Mouse (Mus musculus): ENCODE data around the gene Gab1.
A peak's percentile ranks its signal among the peaks of the same experiment; 100 is the strongest.

Gab1 gene

DNA sequence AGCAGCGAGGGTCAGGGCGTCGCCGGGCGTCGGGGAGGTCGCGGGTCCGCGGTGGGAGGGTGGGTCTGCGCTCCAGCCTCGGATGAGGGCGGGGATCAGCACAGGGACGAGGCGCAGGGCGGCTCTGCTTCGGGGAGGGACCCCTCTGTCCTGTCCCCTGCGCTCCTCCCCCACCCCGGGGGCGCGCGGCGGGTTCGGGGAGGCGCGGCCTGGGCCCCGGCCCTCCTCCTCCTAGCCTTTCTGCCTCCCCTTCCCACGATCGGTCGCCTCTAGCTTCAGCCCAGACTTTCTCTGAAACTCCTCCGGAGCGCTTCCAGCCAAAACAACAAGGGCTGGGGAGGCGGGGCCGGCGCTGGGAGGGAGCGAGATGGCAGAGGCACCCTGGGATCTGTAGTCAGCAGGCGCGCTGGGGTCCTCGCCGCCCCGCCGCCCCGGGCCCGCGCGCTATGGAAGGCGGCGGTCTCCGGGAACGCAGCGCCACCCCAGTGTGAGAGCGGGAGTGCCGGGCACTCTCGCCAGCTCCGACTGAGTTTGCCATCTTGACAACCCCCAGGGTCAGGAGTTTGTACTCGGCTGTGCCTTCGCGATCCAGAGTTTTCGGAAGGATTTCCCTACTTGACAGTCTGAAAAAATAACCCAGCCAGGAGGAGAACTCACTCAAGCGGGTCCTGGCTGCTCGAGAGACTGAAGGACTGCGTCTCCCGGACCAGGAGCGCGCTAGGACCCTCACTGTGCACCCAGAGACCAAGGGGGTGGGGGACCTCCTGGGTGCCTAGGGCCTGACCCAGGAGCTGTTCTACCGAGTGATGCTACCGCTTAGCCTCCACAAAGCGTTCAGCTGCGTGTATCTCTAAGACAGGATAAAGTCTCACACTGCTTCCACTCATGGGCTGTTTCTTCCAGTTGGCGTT is at the start of gene Gab1:
TSS of gene Gab1 (minus strand) at position 324 of the 911 bp plus-strand sequence.
- DNase-seq, result peak; percentile 90 to 91

DNA sequence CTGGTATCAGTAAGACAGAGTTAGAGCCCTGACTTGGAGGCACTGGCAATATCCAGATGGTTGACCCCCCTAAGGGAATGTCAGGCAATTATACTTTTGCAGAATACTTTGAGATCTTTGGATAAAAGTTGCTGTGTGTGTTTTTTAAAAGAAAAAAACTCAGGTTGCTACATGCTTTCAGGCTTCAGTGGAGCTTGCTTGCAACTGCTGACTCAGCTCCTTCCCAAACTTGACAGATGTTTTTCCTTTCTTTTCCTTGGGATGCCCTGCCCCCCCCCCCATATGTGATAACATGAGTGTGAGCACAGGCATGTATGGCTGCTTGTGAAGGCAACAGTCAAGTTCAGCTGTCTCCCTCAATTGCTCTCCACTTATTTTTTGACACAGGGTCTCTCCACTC is 48.5 kb upstream of the Gab1 start:
- DNase-seq, result no peak

DNA sequence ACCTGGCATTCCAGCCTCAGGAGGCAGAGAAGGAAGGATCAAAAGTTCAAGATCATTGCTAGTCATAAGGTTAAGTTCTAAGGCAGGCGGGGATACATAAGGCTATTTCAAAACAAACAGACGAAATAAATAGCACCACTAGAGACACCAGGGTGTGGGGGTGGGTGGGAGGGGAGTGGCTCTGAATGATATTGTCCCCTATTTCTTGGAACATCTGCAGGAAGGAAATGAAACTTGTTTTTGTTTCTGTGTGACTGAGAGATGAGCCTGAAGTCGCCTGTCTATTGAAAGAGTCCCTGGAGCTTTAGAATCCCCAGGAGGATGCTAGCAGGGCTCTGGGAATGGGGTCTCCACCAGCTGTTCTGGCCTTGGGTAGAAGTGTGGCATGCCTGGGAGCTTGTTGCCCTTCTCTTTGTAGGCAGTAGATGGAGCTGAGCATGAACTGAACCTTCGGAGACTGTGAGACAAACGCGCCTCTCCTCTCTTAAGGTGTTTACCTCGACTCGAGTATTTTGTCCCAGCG is 43.5 kb upstream of the Gab1 start:
- no peak for DNase-seq

DNA sequence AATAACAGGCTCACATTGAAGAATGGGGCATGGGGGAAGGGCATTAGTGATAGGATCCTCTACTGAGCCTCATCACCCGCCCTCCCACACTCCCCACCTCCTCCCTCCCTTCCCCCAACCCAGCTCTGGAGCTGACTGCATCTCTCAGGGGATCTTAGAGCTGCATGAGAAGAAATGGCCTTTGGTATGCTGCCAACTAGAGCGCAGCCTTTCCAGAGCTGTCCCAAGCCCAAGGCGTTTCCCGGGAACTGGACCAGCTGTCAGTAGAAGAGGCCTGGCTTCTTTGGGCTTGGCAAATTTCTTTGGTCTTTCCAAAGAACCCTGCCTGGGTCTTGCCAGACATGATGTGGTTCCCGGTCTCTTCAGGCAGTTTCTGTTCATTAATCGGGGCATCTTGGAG is 42.3 kb upstream of the Gab1 start:
- DNase-seq, result peak; percentile 41 to 47

DNA sequence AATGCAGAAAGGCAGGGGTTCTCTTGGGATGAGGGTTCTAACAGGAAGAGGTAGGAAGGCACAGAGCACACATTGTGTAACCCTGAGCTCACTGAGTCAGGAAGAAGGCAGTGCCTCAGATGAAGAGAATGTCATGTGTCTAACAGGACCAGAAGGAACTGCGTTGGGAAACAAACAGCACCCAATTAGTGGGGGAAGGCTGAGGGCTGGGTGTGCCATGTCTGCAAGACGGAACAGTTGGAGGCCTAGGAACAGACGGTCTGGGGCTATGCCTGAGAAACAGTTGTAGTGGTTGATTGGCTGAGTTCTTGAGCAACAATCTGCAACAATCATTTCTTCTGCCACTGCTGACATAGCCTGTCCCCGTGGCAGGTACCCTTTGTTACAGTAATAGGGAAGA is 38.8 kb upstream of the Gab1 start:
- DNase-seq, result no peak

DNA sequence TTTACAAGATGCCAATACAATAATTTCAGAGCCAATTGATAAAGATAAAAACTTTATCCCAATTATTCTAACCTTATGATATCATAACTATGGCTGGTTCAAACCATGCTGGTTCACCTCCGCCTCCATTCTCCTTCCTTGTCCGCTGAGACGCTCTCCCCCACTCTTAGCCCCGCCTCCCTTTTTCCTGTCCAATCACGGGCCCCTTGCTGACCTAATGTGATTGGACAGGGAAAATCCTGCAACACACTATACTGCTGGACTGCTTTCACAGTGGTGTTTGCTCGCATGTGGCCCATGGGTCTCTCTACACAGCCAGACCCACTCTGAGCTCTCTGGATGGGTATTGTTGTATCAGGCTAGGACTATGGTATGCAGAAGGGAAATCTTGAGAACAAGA is 38.2 kb upstream of the Gab1 start:
- DNase-seq, result no peak

DNA sequence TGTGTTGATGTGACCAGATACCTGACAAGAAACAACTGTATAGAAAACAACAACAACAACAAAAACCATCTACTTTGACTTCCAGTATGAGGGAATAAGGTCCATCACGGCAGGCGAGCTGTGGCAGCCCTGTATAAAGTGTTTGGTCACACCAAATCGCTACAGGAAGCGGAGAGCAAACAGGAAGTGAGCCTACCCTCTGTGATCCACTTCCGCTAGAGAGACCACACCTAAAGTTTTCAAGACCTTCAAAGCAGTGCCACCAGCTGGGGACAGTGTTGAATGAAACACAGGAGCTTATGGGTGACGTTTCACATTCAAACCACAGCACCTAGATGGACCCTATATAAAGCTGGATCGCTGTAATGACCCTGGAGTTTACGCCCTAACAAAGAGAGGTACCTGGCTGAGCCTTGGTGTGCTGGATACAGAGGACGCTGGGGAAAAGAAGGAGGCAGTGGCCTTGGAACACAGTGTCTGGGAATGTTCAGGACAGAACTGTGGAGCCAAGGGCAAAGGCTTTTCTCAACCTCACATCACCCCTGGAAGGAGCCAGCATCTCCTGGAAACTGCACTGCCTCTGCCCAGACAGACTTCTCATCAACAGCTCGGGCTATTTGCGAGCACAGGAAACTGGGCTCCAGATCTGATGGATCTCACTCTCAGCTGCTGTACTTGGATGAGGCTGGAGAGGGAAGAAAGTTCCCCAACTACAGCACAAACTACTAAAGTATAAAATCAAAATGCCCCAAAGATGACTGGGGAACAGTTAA is 36.3 kb upstream of the Gab1 start:
- DNase-seq, result no peak

DNA sequence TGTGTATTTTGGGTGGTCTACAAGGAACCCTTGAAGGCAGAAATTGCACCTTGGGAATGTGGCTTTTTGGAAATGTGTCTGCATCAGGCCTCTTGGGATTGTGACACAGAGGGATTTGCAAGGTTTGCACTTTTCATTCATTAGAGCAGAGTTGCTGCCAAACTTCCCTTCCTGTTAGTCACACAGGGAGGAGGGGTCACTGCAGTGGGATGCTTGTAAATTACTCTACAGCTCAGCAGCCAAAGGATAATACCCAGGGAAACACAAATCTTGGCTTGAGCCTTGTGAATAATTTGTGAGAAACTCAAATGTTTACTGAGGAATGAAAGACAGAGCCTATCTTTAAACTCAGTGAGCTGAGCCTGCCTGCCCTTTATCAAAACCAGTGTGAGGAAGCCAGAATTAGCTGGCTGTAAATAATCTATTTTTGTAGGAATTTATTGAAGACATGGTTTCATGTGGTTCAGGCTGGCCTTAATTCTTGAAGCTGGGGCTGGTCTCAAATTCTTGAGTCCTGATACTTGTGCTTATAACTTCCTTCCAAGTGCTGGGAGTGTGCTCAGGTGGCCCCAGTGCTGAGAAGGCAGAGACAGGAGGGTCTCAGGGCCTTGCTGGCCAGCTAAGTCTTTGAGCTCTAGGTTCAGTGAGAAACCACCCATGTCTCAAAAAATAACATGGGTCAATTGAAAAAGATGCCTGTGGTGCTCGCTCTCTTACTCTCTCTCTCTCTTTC is 32.9 kb upstream of the Gab1 start:
- DNase-seq, result peak; percentile 25 to 39

DNA sequence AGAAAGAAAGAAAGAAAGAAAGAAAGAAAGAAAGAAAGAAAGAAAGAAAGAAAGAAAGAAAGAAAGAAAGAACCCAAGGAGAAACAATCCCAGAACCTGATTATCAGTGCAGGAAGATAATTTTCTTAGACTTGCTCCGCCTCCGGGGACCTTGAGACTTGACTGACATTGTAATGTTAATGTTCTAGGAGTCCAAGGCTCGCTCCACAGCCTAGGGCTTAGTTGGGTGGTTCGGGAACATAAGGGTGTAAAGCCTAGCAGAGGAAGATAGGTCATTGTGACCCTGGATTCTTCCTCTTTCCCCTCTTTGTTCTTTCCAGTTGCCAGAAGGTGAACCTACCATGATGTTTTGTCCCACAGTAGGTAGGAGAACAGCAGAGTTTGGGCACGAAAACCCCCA is 31.1 kb upstream of the Gab1 start:
- DNase-seq, result no peak

DNA sequence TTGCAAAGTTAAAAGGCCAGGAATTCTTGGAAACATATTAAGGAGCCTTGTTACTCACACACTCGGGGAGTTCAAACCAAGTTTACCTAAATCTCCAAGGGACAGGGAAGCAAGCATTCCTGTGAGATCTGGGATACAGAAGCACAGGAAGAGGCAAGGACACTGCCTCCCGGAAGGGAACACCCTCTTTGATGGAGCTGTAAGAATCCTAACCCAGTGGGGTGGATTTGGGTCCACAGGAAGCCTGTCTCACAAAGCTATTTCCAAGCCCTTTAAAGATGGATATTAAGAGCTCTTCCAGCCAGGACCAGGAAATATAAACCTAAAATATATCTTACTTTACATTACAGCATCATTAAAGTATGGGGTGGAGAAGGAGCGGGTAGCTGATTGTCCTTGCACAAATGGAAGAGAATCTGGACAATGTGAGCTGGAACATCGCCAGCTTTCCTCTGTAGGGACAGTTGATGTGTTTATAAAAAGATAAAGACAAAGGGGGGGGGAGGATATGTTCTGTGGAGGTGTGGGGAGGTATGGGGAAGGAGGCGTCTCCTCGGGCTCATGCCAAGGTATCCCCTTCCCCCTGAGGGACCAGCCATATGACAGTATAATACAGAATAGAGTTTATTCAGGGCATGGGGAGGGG is 28.1 kb upstream of the Gab1 start:
- peak in 1 of 2 experiments; percentile 23 for DNase-seq

DNA sequence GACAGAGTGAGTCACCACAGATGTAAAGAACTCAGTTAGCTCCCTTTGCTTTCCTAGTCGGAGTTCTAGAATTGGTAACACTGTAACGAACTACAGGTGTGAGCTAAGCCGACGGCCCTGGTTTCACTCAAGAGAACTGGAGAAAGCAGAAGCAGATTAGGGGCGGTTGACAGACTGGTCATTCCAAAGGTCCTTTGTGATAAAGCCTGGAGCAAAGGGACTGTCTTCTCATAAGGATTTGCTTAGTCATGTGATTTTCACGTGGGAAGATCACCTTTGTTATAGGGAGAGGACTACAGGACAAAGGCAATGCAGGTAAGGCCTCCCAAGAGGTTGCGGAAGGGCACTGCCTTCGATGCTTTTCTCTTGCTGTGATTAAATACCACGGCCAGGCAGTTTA is 22.0 kb upstream of the Gab1 start:
- no peak for DNase-seq

DNA sequence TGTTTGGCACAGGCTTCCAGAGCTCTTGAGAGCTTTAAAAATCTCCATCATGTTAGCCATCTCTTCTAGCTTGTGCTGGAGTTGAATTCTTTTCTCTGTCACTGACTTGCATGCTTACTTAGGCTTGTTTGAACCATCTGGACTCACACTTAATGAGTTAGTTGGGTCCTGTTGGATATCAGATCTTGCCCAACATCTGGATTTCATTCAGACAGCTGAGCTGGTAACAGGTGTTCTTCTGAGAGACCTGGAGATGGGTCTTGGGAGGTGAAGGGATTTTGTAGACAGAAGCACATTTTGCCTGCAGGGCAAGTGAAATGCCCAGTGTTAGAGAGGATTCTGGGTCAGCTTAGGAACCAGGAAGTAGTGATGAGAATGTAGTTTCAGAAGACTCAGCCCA is 19.0 kb upstream of the Gab1 start:
- DNase-seq, result no peak

DNA sequence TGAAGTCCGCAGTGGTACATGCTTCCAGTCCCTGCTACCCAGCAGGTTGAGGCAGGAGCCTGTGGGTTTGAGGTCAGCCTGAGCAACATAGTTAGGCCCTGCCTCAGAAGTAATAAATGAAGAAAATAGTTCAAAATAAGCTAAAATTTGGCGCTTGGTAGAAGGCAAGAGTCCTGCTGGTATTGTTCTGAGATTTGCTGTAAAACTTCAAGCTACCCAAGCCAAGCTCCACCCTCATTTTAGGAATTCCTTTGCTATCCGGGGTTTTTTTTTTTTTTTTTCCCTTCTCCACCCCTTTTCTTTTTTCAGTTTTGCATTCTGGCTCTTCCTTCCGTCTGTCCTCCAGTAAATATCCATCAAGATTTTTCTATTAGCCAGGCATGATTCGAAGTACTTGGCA is 15.7 kb upstream of the Gab1 start:
- no peak for DNase-seq

DNA sequence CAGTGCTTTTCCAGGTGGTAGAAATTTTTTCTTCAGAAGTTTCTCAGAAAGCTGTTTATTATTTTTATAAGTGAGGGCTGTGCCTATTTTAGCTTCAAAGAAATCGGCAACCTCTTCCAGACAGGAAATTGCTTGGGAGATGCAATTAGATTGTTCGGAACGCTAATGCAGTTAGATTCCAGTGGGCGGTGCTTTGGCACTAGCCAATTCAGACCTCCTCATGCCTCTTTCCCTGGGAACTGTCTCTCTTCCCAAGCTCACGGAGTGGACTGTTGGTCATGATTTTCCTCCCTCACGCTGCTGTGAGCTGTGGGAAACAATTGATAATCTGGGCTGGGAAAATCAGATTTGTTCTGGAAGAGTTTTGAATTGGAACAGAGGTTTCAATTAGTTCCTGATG is 15.1 kb upstream of the Gab1 start:
- no peak for DNase-seq

DNA sequence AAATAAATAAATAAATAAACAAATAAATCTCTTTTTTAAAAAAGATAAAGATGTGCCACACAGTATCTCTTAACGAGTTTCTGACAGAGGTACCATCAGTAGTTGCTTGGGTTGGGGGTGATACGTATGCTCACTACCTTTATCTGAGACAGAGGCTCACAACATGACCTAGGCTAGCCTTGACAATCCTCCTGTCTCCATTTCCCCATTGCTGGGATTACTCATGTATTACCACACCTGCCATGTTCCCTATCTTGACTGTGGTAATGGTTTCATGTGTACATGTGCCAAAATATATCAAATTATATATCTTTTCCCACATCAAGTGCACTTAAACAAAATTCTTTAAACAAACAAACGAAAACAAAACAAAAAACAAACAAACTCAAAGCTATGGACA is 14.2 kb upstream of the Gab1 start:
- no peak for DNase-seq

DNA sequence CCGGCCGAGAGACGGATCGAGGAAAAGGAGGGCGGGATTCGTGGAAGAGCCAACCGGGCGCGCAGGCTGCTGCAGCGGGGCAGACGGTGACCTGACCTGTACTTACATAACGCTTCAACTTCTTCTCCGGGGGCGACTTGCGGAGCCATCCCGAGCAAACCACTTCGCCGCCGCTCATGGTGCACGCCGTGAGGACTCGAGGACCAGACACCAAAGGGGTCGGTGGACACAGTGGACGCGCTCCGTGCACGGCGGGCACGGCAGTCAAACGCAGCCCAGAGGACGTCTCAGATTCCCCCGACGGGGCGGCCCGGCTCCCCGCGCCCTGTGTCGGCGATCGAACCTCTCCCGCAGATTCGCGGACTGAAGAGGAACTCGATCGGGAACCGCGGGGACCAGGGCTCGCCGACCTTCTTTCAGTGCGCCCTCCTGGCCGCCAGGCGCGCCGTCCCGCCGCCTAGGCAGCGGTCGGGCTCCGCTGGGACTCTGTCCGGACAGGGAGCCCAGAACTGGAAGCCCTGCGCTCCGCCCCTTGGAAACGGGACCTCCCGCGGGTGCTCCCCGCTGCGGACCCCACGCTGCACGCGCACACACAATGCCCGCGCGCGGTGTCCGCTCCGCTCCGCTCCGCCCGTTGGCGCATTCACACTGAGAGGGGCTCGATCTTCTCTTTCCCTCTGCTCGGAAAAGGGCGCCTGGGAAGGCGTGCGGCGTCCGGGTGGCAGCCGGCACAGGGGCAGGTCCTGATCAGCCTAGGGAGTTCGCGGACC is 708 bp downstream of the Gab1 start:
- DNase-seq, result peak; percentile 74 to 81

DNA sequence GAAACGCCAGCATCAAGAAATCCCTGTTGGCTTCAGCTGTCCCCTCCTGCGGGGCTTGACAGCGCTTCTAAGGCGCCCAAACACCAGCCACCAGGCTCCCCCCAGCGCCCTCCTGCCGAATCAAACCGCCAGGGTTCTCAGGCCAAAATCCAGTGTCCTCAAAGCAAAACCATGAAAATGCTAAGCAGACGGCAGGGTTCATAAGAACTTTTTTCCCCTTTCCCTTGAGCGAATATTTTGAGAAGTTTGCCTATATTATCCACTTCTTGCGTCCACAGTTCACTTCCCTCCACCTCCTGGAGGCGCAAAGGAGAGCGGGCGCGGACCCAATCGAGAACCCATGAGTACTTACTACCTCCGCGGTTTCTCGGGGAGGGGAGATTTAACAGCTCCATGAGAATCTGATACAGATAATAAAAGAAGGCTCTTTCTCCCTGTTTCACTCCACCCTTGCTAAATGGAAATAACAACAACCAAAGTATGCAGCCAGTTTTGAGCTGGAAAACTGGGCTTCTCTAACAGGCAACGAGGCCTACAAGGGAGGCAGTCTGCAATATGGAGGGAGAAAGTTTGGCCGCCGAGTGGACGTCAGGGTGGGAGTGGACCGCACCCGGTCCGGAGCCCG is 1.4 kb downstream of the Gab1 start:
- DNase-seq, result peak; percentile 54 to 77

DNA sequence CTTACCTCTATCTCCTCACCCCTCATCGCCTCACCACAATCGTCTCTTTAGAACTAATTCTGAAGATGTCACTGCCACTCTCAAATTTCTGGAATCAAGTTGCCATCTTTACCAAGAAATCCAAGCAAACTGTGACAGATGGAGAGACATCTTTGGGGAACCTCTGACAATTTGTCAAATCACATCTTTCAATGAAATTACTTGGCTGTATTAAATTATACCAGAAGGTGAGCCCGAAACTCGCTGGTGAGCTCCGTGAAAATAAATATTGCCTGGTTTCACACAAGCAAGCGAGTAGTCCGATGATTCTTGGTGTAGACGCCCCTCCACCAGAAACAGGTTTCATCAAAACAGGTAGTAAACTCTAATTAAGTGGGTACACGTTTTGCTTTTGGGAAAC is 2.2 kb downstream of the Gab1 start:
- DNase-seq, result no peak

DNA sequence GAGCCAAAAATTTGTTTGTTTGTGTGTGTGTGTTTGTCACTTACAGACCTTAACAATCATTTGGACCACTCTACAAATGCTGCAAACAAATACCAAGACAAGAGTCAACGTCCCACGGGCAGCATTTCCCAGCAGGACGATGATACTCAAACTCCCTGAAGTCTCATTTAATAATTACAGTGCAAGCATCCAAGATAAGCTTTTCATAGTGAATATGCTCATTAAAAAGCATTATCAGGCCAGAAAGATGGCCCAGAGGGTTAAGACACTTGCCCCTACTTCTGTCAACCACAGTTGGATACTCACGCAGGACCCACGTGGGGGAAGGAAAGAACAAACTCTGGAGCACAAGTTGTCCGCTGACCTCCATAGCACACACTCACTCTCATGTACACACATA is 4.8 kb downstream of the Gab1 start:
- no peak for DNase-seq

DNA sequence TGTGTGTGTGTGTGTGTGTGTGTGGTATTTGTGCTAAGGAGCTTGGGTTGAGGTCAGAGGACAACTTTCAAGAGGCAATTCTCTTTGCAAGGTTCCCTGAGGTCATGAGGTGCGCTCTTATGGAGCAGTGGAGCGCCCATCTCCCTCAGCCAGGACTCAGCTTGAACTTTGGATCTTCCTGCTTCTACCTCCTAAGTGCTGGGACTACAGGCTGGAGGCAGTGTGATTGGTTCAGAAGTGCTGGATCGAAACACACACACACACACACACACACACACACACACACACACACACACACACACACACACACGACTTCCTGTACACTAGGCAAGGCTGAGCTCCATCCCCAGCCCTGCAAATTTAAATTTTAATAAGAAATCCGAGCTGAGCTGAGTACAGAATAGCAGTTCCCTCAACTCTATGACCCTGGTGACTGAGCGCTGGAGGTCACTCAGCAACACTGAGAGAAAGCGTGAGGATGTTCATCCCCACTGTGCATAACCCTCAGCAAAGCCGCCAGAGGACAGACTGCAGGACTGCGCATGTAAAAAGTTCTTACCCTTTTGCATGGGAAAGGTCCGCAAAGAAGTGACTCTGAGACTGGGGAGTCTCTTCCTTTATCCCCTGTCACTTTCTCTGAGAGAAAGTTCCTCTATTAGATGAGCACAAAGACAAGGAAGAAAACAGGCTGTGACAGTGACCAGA is 6.4 kb downstream of the Gab1 start:
- peak; percentile 69 to 76 for DNase-seq

DNA sequence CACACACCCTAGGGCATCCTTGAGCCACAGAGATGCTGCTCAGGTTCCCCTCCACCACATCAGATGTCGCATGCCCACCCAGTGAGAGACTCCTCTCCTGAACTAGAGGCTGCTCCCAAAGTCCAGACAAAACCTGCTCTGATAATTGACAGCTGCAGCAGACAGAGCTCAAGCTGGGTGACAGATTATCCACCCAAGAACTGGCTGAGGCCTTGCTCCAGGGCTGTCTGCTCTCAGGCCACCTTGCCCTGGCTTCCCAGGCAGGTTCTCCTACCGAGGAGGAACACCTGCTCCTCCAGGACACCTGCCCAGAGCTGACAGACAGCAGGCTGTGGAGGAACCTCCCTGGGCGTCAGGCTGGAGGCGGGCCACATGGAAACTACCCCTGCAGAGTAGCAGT is 7.6 kb downstream of the Gab1 start:
- DNase-seq, result no peak

Measured in kidney, adult 8-10 months (tissue).